16 mouse cellular contexts compared by ENCODE assay signal in the genomic region with DNA sequence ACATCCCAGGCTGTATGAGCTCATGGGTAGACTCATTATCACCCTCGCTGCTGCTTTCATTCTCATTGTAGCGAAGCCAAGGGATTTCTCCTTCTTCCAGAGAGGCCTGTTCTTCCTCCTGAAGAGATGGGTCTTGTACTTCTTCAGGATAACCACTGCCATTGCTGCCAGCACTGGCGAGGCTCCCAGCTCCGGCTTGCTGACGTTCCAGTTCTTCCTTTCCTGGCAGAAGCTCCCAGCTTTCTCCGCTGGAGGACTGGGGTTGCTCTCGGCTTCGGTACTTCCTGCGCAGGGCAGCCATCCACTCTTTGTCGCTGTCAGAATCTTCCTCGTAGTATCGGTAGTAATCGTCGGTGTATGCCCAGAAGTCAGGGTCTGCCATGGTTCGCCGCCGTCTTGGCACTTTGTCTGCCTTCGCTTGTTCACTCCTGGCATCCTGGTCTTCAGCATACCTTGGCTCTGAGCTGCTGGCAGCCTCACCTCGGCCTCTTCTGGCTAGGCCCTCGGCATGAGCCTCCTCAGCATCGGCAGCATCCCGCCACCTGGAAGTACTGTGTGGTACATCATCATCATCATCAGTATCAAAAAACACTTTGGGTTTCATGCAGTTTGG. TPM values are rescaled to one million over a fixed set of nuclear protein-coding genes. Genes with fewer than 3 reads are reported as not detected.
DNase-seq lines count a peak whose midpoint lies in the region; TF ChIP-seq lines count a peak whose summit lies in the region.
"Had no signal": no experiment of that assay in that cellular context is flagged by ENCODE, and none has a peak within 500 bp of the region (broad histone marks: within the 10 kb centered on the region; RNA-seq: fewer than 3 reads in every experiment).

No protein-coding gene starts in this region.

- DNase-seq in gastrocnemius, adult 18-20 months (ENCODE audit: low spot score): peak; percentile 52
- no peak for DNase-seq in gastrocnemius, postnatal 4 days (ENCODE audit: low spot score in 2 of 2)
- peak in 1 of 2 experiments; percentile 20 for DNase-seq in layer of hippocampus, adult 2 months (ENCODE audit: low spot score in 2 of 2)
- no peak for DNase-seq in layer of hippocampus, adult 11-12 months (ENCODE audit: low spot score)
- DNase-seq in cerebellum, adult 8-10 months: peak; percentile 53
- DNase-seq in gastrocnemius, postnatal 36 days: peak; percentile 15 to 32
- no peak for DNase-seq in B cell, adult 2 months
- DNase-seq: forebrain, postnatal 0 days; kidney, postnatal 10 days; layer of hippocampus, adult 9-11 months; midbrain, embryonic 14.5 days had no signal

- no peak overlapping the region; the same call in 1 of the 2 replicates for H3K4me3 ChIP-seq in layer of hippocampus, adult 2 months
- H3K4me3 ChIP-seq: heart, embryonic 13.5 days; hindbrain, embryonic 12.5 days; limb, embryonic 10.5 days; liver, embryonic 12.5 days; lung, embryonic 15.5 days had no signal

- intact Hi-C loops in gastrocnemius, postnatal 36 days (cut with DNase I): no loop called here

- H3K27ac ChIP-seq in layer of hippocampus, adult 2 months: peak overlapping the region; percentile 10; the same call in 1 of the 2 replicates
- H3K27ac ChIP-seq: heart, embryonic 13.5 days; hindbrain, embryonic 12.5 days; limb, embryonic 10.5 days; liver, embryonic 12.5 days; lung, embryonic 15.5 days had no signal

- no peak for TF ChIP-seq CTCF in layer of hippocampus, adult 2 months (conservative IDR thresholded peaks at IDR 0.05)

RNA-seq across cellular contexts. Expression of gene Pja1, which starts 3.9 kb away (rescaled TPM):
- total RNA-seq in gastrocnemius, adult 18-20 months (2021): 10 to 100 TPM; 14.0 to 14.1 TPM
- total RNA-seq in gastrocnemius, postnatal 4 days (2021): 10 to 100 TPM; 59.4 to 67.5 TPM
- 100 to 1,000 TPM; 203 to 207 TPM for total RNA-seq in layer of hippocampus, adult 2 months (2021)
- total RNA-seq in gastrocnemius, postnatal 36 days (2021): 10 to 100 TPM; 11.4 to 12.8 TPM

Comparison
In these comparisons a context has a peak if more than half of its experiments do, and no peak if none do; other contexts are left out.
1. DNase-seq: peak in gastrocnemius, adult 18-20 months (single experiment), cerebellum, adult 8-10 months (single experiment) and gastrocnemius, postnatal 36 days (2 of 2); none in gastrocnemius, postnatal 4 days (0 of 2), layer of hippocampus, adult 11-12 months (single experiment) and B cell, adult 2 months (0 of 2).